Mouse (Mus musculus): ENCODE results near the gene Zbtb17. TPM values are rescaled to one million over a fixed set of nuclear protein-coding genes. Genes with fewer than 3 reads are reported as not detected.

Zbtb17 gene
- 13.8 and 16.4 TPM in 2 replicates for polyA plus RNA-seq (2015; fragmentation: Nextera tagmentation; extraction: Ambion mirVana)

GRCm38 (mm10) chr4:141444451-141445327 lies at the start of gene Zbtb17:
Gene Zbtb17 (plus strand): TSS chr4:141444654.

DNA sequence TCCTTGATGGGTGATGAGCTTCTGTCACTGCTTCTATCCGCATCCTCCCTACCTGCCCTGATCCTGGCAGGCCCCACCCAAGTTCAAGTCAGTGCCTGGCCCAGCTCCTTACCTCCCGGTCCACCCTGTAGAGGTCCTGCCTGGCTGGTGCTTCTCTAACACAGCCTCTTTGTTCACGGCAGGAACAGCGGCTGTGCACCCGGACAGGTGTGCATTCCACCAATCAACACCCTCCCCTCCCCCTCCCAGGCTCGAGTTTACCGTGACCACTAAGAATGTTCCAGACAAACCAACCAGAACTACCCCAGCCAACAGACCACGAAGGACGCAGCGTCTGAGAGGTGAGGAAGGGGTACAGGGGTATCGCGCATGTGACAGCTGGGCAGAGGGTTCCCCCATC lies 45.9 kb upstream of the Zbtb17 start, which contains the start of gene Clcnka:
Gene Clcnka, minus strand, starts transcription at position 180 of the 400 bp plus-strand sequence.

GRCm38 (mm10) chr4:141415924-141416323 lies 28.5 kb upstream of the Zbtb17 start, which contains the start of gene Clcnkb:
Gene Clcnkb (minus strand): TSS chr4:141416014.

DNA sequence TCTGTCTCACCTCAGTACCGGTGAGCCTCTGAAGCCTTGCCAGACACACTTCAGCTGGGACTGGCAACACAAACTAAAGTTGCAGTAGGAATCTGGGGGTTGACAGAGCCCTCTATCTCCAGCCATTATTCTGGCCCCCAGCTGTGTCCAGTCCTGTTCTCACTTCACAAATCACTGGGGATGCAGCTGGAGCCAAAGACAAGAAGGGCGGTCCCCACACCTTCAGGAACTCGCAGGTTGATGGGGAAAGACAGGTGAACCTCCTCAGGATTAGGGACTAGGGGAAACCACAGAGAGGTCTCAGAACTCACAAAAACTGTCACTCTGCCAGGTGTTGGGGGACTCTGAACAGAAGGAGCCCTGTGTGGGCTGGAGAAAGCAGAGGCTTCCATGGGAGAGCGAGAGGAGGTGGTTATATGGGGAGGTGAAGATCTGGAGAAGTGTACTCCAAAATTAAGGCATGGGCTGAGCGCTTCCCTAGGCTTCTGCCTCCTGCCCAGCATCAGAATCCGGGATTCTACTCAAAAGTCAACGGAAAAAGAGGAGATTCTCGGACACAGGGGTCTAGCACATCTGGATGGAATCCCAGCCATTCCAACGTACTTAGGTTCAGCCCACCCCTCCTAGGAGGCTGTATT lies 24.1 kb upstream of the Zbtb17 start, which contains the start of gene Hspb7:
Gene Hspb7, plus strand, starts transcription at position 588 of the 638 bp plus-strand sequence.

DNA sequence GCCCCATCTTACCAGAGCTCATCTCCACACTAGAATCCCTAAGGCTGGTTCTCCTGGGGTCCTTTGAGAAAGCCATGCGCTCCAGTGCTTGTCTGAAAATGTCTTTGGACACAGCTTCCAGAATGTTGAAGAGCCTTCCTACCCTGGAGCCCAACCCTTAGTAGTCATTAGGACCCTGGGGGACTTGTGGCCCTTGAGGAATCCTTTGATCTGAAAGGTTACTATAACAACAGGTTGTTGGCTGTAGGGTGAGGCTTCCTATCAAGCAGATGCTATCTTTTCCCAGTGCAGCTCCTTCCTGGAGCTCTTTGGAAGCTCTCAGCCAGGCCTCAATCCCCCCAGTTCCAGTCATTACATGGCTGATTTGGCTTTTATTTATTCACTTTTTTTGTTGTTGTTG lies 8.5 kb upstream of the Zbtb17 start, which contains the start of gene Srarp:
Gene Srarp, minus strand, starts transcription at position 132 of the 400 bp plus-strand sequence.

Other genes starting within 250 kb of the Zbtb17 start
- 2.3 and 2.6 TPM in 2 replicates for gene Rsg1, start 230.7 kb upstream of the Zbtb17 start, polyA plus RNA-seq (2015; fragmentation: Nextera tagmentation; extraction: Ambion mirVana)
- 8.5 and 11.6 TPM in 2 replicates for gene Arhgef19, start 205.2 kb upstream of the Zbtb17 start, polyA plus RNA-seq (2015; fragmentation: Nextera tagmentation; extraction: Ambion mirVana)
- 2.6 and 4.0 TPM in 2 replicates for gene Epha2, start 143.4 kb upstream of the Zbtb17 start, polyA plus RNA-seq (2015; fragmentation: Nextera tagmentation; extraction: Ambion mirVana)
- gene Fam131c, start 76.4 kb upstream of the Zbtb17 start, polyA plus RNA-seq (2015; fragmentation: Nextera tagmentation; extraction: Ambion mirVana), result 1.2 and 1.5 TPM in 2 replicates
- gene Clcnka, start 45.9 kb upstream of the Zbtb17 start, polyA plus RNA-seq (2015; fragmentation: Nextera tagmentation; extraction: Ambion mirVana), result 0.25 and 0.47 TPM in 2 replicates
- gene Clcnkb, start 28.6 kb upstream of the Zbtb17 start, polyA plus RNA-seq (2015; fragmentation: Nextera tagmentation; extraction: Ambion mirVana), result 0.29 and 0.30 TPM in 2 replicates
- gene Hspb7, start 23.9 kb upstream of the Zbtb17 start, polyA plus RNA-seq (2015; fragmentation: Nextera tagmentation; extraction: Ambion mirVana), result 0.85 and 2.6 TPM in 2 replicates
- not detected in 2 replicates for gene Srarp, start 8.5 kb upstream of the Zbtb17 start, polyA plus RNA-seq (2015; fragmentation: Nextera tagmentation; extraction: Ambion mirVana)
- 4.6 and 6.5 TPM in 2 replicates for gene Spen, start 93.9 kb downstream of the Zbtb17 start, polyA plus RNA-seq (2015; fragmentation: Nextera tagmentation; extraction: Ambion mirVana)
- 22.7 and 34.9 TPM in 2 replicates for gene Fblim1, start 161.4 kb downstream of the Zbtb17 start, polyA plus RNA-seq (2015; fragmentation: Nextera tagmentation; extraction: Ambion mirVana)
- 1.8 and 2.6 TPM in 2 replicates for gene Tmem82, start 174.0 kb downstream of the Zbtb17 start, polyA plus RNA-seq (2015; fragmentation: Nextera tagmentation; extraction: Ambion mirVana)
- gene Slc25a34, start 179.2 kb downstream of the Zbtb17 start, polyA plus RNA-seq (2015; fragmentation: Nextera tagmentation; extraction: Ambion mirVana), result 1.5 and 2.2 TPM in 2 replicates
- gene Plekhm2, start 220.2 kb downstream of the Zbtb17 start, polyA plus RNA-seq (2015; fragmentation: Nextera tagmentation; extraction: Ambion mirVana), result 5.7 and 7.2 TPM in 2 replicates
- gene Rsc1a1, start 240.9 kb downstream of the Zbtb17 start, polyA plus RNA-seq (2015; fragmentation: Nextera tagmentation; extraction: Ambion mirVana), result not detected in 2 replicates